Mouse (Mus musculus): ENCODE results near the gene Pcid2. TPM values are rescaled to one million over a fixed set of nuclear protein-coding genes. Genes with fewer than 3 reads are reported as not detected.
"Not testable (repeated sequence)": the region's sequence is repeated elsewhere in the genome, so short reads cannot be mapped to it uniquely, and the experiment has no call there.

Pcid2 gene
- polyA plus RNA-seq, 1 experiment from 2014 or later = 36.1 TPM

- not testable (repeated sequence) for H3K4me2 ChIP-seq (replicated peaks; ENCODE audit: low read depth, low read length); H3K27me3 ChIP-seq (ENCODE audit: control insufficient read depth, insufficient read depth, low read length); H3K9ac ChIP-seq (replicated peaks; ENCODE audit: low read depth, low read length); ATAC-seq (ENCODE audit: insufficient number of reproducible peaks, insufficient read depth, low FRiP score, low read depth); H3K9me3 ChIP-seq (ENCODE audit: control insufficient read depth, low read depth, low read length); H3K4me3 ChIP-seq (ENCODE audit: low read depth, low read length); H3K27ac ChIP-seq (ENCODE audit: low read length); H3K4me1 ChIP-seq (ENCODE audit: control insufficient read depth, insufficient read depth, low read length)
- H3K36me3 ChIP-seq (ENCODE audit: control insufficient read depth, insufficient read depth, low read length) = peaks cover 75% of the 10 kb centered on the region
- 71% methylated on average over 9 of the region's 9 CpGs for WGBS
These were observed 27.0 kb upstream of the Pcid2 start for GRCm38 (mm10) chr8:13132220-13132619.

DNA sequence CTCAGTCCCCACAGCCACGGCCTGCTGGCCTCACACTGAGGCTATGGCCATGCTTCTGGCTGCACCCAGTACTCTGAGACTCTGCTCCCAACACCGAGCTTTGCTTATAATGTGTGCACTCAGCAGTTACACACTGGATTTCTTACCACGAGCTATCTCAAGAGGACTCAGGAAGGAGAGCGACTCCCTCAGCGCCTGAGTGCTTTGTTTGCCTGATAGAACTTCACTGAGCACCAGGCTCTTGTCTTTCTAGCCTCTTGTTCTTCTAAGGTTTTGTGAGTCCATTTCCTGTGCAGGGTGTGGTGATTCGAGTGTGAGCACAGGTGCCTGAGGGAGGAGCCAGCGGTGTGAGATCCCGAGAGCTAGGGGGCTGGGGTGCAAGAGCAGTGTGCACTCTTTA, 19.6 kb upstream of the Pcid2 start:
- Histone ChIP-seq H3K4me1 (ENCODE audit: control insufficient read depth, insufficient read depth, low read length) (no peaks in the 10 kb centered on the region), H3K9ac (replicated peaks; ENCODE audit: low read depth, low read length) (no peak overlapping the region), H3K4me2 (replicated peaks; ENCODE audit: low read depth, low read length) (no peak overlapping the region), H3K27ac (ENCODE audit: low read length) (no peak overlapping the region), H3K4me3 (ENCODE audit: low read depth, low read length) (no peak overlapping the region), H3K36me3 (ENCODE audit: control insufficient read depth, insufficient read depth, low read length) (peaks cover 70% of the 10 kb centered on the region), H3K9me3 (ENCODE audit: control insufficient read depth, low read depth, low read length) (no peaks in the 10 kb centered on the region), H3K27me3 (ENCODE audit: control insufficient read depth, insufficient read depth, low read length) (no peaks in the 10 kb centered on the region)
- ATAC-seq (ENCODE audit: insufficient number of reproducible peaks, insufficient read depth, low FRiP score, low read depth) = no peak
- 90% methylated on average over 8 of the region's 8 CpGs for WGBS

DNA sequence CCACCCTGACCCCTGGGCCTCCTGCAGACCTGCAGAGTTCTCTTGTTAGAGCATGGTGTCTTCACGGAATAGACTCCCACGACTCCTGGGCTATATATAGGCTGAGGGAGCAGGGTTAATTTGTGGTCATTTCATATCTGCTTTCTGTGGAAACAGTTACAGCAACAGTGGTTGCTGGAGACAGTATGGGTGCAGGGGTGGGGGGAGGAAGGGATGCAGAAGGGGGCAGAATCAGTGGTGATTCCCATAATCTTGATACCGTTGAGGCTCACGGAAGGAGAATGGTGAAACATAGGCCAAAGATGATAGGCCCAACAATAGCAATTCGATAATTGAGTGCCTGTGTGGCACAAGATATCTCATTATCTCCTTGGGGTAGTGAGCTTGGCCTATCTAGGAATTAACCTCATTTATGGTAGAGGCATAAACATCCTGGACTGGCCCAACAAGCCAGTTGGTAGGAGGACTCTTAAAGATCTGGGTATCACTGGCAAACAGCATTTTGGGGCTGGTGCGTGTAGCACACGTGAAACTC, 17.7 kb upstream of the Pcid2 start:
- Histone ChIP-seq H3K4me2 (replicated peaks; ENCODE audit: low read depth, low read length) (no peak overlapping the region), H3K36me3 (ENCODE audit: control insufficient read depth, insufficient read depth, low read length) (peaks cover 57% of the 10 kb centered on the region), H3K4me3 (ENCODE audit: low read depth, low read length) (no peak overlapping the region), H3K4me1 (ENCODE audit: control insufficient read depth, insufficient read depth, low read length) (no peaks in the 10 kb centered on the region), H3K9me3 (ENCODE audit: control insufficient read depth, low read depth, low read length) (no peaks in the 10 kb centered on the region), H3K27ac (ENCODE audit: low read length) (no peak overlapping the region), H3K9ac (replicated peaks; ENCODE audit: low read depth, low read length) (no peak overlapping the region), H3K27me3 (ENCODE audit: control insufficient read depth, insufficient read depth, low read length) (no peaks in the 10 kb centered on the region)
- no peak for ATAC-seq (ENCODE audit: insufficient number of reproducible peaks, insufficient read depth, low FRiP score, low read depth)
- WGBS = 89% methylated on average over 7 of the region's 7 CpGs

DNA sequence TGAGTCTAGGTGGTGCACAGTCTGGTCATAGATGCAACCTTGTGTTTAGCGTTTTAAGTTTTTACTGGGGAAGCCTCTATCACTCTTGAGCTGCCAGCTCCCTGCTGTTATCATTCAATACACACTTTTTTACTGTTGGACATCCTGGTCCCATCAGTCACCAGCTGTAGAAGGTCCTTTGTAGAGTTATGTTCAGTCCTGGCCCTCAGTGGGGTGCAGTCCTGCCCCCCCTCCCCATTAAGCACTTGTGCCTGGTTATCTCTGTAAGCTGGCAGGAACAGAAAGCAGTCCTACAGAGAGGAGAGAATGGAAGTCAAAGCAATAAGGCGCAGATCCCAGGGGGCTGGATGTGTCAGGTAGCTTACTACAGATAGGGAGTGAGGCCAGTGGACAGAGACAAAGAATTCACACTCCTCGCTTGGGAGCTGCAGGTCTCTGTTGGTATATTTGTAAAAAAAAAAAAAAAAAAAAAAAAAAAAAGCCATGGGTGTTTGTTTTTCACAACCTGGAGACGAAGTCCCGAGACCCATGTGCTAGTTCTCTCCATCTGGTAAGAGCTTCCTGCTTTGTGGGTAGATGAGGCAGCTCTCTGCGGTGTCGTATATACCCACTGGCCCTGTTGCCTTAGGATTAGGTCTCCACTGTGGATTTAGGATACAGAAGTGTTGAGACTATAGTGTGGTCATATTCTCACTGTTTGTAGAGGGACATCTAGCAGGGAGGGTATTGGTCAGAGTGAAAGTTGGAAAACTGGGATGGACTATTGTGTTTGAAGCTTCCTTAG, 15.8 kb upstream of the Pcid2 start:
- Histone ChIP-seq H3K27ac (ENCODE audit: low read length) (no peak overlapping the region), H3K36me3 (ENCODE audit: control insufficient read depth, insufficient read depth, low read length) (peaks cover 39% of the 10 kb centered on the region), H3K9ac (replicated peaks; ENCODE audit: low read depth, low read length) (no peak overlapping the region), H3K27me3 (ENCODE audit: control insufficient read depth, insufficient read depth, low read length) (no peaks in the 10 kb centered on the region), H3K4me1 (ENCODE audit: control insufficient read depth, insufficient read depth, low read length) (no peaks in the 10 kb centered on the region), H3K4me3 (ENCODE audit: low read depth, low read length) (no peak overlapping the region), H3K4me2 (replicated peaks; ENCODE audit: low read depth, low read length) (no peak overlapping the region), H3K9me3 (ENCODE audit: control insufficient read depth, low read depth, low read length) (no peaks in the 10 kb centered on the region)
- ATAC-seq (ENCODE audit: insufficient number of reproducible peaks, insufficient read depth, low FRiP score, low read depth) = no peak
- WGBS = 83% methylated on average over 7 of the region's 7 CpGs

GRCm38 (mm10) chr8:13118516-13118915, 13.3 kb upstream of the Pcid2 start:
- no peaks in the 10 kb centered on the region for H3K9me3 ChIP-seq (ENCODE audit: control insufficient read depth, low read depth, low read length)
- peaks cover 29% of the 10 kb centered on the region for H3K36me3 ChIP-seq (ENCODE audit: control insufficient read depth, insufficient read depth, low read length)
- H3K27me3 ChIP-seq (ENCODE audit: control insufficient read depth, insufficient read depth, low read length) = no peaks in the 10 kb centered on the region
- no peak overlapping the region for H3K27ac ChIP-seq (ENCODE audit: low read length)
- H3K4me1 ChIP-seq (ENCODE audit: control insufficient read depth, insufficient read depth, low read length) = no peaks in the 10 kb centered on the region
- no peak for ATAC-seq (ENCODE audit: insufficient number of reproducible peaks, insufficient read depth, low FRiP score, low read depth)
- WGBS = 86% methylated on average over 3 of the region's 3 CpGs
- no peak overlapping the region for H3K4me3 ChIP-seq (ENCODE audit: low read depth, low read length)
- no peak overlapping the region for H3K9ac ChIP-seq (replicated peaks; ENCODE audit: low read depth, low read length)
- H3K4me2 ChIP-seq (replicated peaks; ENCODE audit: low read depth, low read length) = no peak overlapping the region

DNA sequence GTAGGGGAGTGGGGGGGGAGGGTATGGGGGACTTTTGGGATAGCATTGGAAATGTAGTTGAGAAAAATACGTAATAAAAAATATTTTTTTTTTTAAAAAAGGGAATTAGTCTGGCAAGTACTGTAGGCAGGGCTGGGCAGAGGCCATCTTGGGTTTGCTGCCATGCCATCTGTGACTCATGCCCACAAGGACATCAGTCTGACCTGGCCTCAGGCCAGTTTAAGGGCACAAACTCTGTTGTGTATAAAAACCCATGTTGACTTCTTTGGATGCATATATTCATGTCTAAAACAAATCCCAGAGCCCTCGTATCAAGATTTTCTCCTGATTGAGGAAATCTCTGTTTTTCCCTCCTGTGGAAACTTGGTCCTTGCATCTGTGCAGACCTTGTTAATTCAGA, 11.8 kb upstream of the Pcid2 start:
- H3K27me3 ChIP-seq (ENCODE audit: control insufficient read depth, insufficient read depth, low read length) = no peaks in the 10 kb centered on the region
- WGBS = 94% methylated on average over 2 of the region's 2 CpGs
- no peak for ATAC-seq (ENCODE audit: insufficient number of reproducible peaks, insufficient read depth, low FRiP score, low read depth)

DNA sequence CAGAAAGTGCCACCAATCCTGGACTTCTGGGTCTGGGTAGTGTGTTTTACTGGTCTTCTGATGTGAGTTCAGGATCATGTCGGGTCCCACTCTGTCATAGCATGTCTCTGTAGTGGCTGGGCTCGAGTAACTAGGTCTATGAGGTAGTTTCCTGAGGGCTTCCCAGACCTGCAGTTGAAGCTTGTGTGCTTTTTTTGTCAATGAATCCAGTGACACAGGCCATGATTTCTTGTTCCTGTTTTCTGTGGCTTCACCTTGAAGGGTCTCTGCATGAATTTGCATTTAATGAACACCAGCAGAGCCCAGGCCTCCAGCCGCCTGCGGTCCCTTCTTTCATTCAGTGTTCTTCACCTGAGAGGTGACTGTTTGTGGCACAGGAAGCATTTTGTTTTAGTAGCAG, 8.0 kb upstream of the Pcid2 start:
- Histone ChIP-seq H3K9ac (replicated peaks; ENCODE audit: low read depth, low read length) (no peak overlapping the region), H3K36me3 (ENCODE audit: control insufficient read depth, insufficient read depth, low read length) (peaks cover 15% of the 10 kb centered on the region; the same call in 1 of the 2 replicates), H3K9me3 (ENCODE audit: control insufficient read depth, low read depth, low read length) (no peaks in the 10 kb centered on the region), H3K4me2 (replicated peaks; ENCODE audit: low read depth, low read length) (no peak overlapping the region), H3K4me1 (ENCODE audit: control insufficient read depth, insufficient read depth, low read length) (peaks cover 6% of the 10 kb centered on the region; the same call in 1 of the 2 replicates), H3K27me3 (ENCODE audit: control insufficient read depth, insufficient read depth, low read length) (no peaks in the 10 kb centered on the region), H3K4me3 (ENCODE audit: low read depth, low read length) (no peak overlapping the region), H3K27ac (ENCODE audit: low read length) (no peak overlapping the region)
- 92% methylated on average over 4 of the region's 4 CpGs for WGBS
- no peak for ATAC-seq (ENCODE audit: insufficient number of reproducible peaks, insufficient read depth, low FRiP score, low read depth)

More for the DNA sequence above, 11.8 kb upstream of the Pcid2 start:
- peaks cover 27% of the 10 kb centered on the region for H3K36me3 ChIP-seq (ENCODE audit: control insufficient read depth, insufficient read depth, low read length)
- no peaks in the 10 kb centered on the region for H3K4me1 ChIP-seq (ENCODE audit: control insufficient read depth, insufficient read depth, low read length)
- no peak overlapping the region for H3K9ac ChIP-seq (replicated peaks; ENCODE audit: low read depth, low read length)
- no peak overlapping the region for H3K4me3 ChIP-seq (ENCODE audit: low read depth, low read length)
- H3K9me3 ChIP-seq (ENCODE audit: control insufficient read depth, low read depth, low read length) = no peaks in the 10 kb centered on the region
- no peak overlapping the region for H3K4me2 ChIP-seq (replicated peaks; ENCODE audit: low read depth, low read length)
- H3K27ac ChIP-seq (ENCODE audit: low read length) = no peak overlapping the region

- WGBS = 81% methylated on average over 11 of the region's 11 CpGs
These were observed 6.7 kb upstream of the Pcid2 start for GRCm38 (mm10) chr8:13111917-13112316.

More at GRCm38 (mm10) chr8:13111917-13112316, 6.7 kb upstream of the Pcid2 start:
- H3K27me3 ChIP-seq (ENCODE audit: control insufficient read depth, insufficient read depth, low read length) = no peaks in the 10 kb centered on the region
- no peak overlapping the region for H3K27ac ChIP-seq (ENCODE audit: low read length)
- H3K9ac ChIP-seq (replicated peaks; ENCODE audit: low read depth, low read length) = no peak overlapping the region
- H3K9me3 ChIP-seq (ENCODE audit: control insufficient read depth, low read depth, low read length) = no peaks in the 10 kb centered on the region
- H3K36me3 ChIP-seq (ENCODE audit: control insufficient read depth, insufficient read depth, low read length) = peaks cover 15% of the 10 kb centered on the region; the same call in 1 of the 2 replicates
- peaks cover 9% of the 10 kb centered on the region; the same call in 1 of the 2 replicates for H3K4me1 ChIP-seq (ENCODE audit: control insufficient read depth, insufficient read depth, low read length)
- ATAC-seq (ENCODE audit: insufficient number of reproducible peaks, insufficient read depth, low FRiP score, low read depth) = no peak
- no peak overlapping the region for H3K4me3 ChIP-seq (ENCODE audit: low read depth, low read length)
- H3K4me2 ChIP-seq (replicated peaks; ENCODE audit: low read depth, low read length) = no peak overlapping the region
